Mouse (Mus musculus): ENCODE measurements around the gene Mark2.
"Not testable (repeated sequence)": the region's sequence is repeated elsewhere in the genome, so short reads cannot be mapped to it uniquely, and the experiment has no call there.

Mark2 gene

GRCm38 (mm10) chr19:7341512-7342397, at the start of gene Mark2:
Gene Mark2, minus strand, starts transcription at chr19:7341860.
- in situ Hi-C loops (cut with MboI, MseI): loop anchor here in 1 of 2 experiments (25.0 kb wide), 1 partner anchor 654 kb away; no protein-coding TSS in a partner anchor

GRCm38 (mm10) chr19:7388488-7388887, 46.8 kb upstream of the Mark2 start:
- in situ Hi-C loops (cut with MboI, MseI): loop anchor here in 1 of 2 experiments (10.0 kb wide), 1 partner anchor 56 kb away; no protein-coding TSS in a partner anchor

- in situ Hi-C loops (cut with MboI, MseI): loop anchor here in 1 of 2 experiments (10.0 kb wide), 1 partner anchor 59 kb away; no protein-coding TSS in a partner anchor
Measured at GRCm38 (mm10) chr19:7386042-7386441, 44.4 kb upstream of the Mark2 start.

- in situ Hi-C loops (cut with MboI, MseI): loop anchor here (5.0 to 10.0 kb wide), 2 partner anchors 34 to 62 kb away; partner anchors contain the start of gene 2700081O15Rik (in 1 of the 2)
Measured at GRCm38 (mm10) chr19:7382903-7383865, 41.5 kb upstream of the Mark2 start, which contains the start of gene Spindoc. Gene Spindoc, minus strand, starts transcription at chr19:7382994.

DNA sequence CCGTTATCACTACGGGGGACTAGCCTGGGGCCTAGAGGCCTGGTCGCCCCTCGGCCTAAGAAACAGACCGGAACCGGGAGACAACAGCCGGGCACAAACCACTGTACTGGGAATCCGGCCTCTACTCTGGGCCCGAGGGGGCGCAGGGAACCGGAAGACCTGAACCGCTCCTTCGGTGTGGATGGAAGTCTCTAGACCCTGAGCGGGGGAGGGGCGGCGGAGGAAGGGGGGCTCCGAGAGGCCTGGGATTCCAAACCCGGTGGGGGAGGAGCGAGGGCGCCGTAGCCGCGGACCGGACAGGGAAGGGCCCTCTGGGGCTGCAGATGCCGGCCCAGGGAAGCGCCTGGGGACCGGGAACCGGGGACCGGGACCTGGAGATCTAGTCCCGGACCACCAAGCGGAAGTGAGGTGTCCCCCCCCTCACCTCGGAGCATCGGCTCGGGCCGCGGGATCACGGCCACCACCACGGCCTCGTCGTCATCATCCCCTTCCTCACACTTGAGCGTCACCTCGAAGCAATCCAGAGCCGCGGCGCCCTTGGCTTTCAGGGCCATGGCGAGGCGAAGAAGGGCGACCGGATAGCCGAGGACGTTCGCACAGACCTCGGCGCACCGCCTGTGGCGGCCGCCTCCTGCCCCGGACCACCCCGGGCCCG, 40.7 kb upstream of the Mark2 start:
- in situ Hi-C loops (cut with MboI, MseI): loop anchor here (5.0 to 10.0 kb wide), 2 partner anchors 35 to 62 kb away; partner anchors contain the start of gene 2700081O15Rik (in 1 of the 2)

- in situ Hi-C loops (cut with MboI, MseI): loop anchor here (5.0 to 10.0 kb wide), 2 partner anchors 35 to 63 kb away; partner anchors contain the start of gene 2700081O15Rik (in 1 of the 2)
Measured at GRCm38 (mm10) chr19:7381906-7382247, 40.2 kb upstream of the Mark2 start.

- in situ Hi-C loops (cut with MboI, MseI): no loop called here
Measured at GRCm38 (mm10) chr19:7377639-7378038, 36.0 kb upstream of the Mark2 start.

GRCm38 (mm10) chr19:7374491-7374890, 32.8 kb upstream of the Mark2 start:
- in situ Hi-C loops (cut with MboI, MseI): no loop called here

DNA sequence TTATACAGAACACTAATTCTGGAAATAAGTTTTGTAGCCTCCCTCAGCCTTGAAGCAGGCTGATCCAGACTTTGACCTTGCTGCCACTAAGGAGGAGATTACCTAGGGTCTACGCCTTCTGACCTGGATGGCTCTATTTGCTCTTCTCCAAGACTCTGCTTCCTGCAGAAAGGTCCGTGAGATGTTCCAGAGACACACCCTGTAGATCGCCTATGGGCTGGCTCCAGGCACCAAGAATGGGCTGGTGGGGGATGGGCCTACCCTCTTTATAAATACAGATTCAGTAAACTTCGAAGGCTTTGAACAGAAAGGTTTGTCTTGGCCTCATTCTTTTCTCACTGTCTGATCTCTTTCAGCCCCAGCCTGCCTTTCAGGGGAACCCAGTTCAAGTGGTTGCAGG, 27.8 kb upstream of the Mark2 start:
- in situ Hi-C loops (cut with MboI, MseI): not testable (repeated sequence)

DNA sequence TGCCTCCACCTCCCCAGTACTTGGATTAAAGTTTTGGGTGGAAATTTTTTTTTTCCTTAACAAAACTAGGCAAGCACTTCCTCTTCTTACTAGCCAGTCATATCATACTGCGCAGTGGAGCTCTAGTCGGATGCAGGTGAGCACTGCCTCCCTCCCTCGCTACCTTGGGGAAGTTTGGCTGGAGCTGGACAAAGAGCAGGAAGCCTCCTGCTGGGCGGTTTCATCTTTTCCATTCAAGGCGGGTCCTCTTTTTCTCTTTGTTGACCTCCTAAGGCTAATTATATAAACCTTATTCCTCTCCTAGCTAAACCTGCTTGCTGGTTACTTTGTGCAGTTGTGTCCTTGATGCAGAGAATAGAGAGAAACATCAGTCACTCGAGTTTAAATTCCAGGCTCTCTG, 12.0 kb upstream of the Mark2 start:
- in situ Hi-C loops (cut with MboI, MseI): loop anchor here in 1 of 2 experiments (5.0 kb wide), 1 partner anchor 54 kb away; no protein-coding TSS in a partner anchor

- in situ Hi-C loops (cut with MboI, MseI): loop anchor here in 1 of 2 experiments (5.0 kb wide), 1 partner anchor 54 kb away; no protein-coding TSS in a partner anchor
Measured at GRCm38 (mm10) chr19:7352809-7353495, 11.3 kb upstream of the Mark2 start.

GRCm38 (mm10) chr19:7349993-7350392, 8.3 kb upstream of the Mark2 start:
- in situ Hi-C loops (cut with MboI, MseI): loop anchor here (5.0 to 25.0 kb wide), 5 partner anchors 42 to 663 kb away; no protein-coding TSS in a partner anchor

DNA sequence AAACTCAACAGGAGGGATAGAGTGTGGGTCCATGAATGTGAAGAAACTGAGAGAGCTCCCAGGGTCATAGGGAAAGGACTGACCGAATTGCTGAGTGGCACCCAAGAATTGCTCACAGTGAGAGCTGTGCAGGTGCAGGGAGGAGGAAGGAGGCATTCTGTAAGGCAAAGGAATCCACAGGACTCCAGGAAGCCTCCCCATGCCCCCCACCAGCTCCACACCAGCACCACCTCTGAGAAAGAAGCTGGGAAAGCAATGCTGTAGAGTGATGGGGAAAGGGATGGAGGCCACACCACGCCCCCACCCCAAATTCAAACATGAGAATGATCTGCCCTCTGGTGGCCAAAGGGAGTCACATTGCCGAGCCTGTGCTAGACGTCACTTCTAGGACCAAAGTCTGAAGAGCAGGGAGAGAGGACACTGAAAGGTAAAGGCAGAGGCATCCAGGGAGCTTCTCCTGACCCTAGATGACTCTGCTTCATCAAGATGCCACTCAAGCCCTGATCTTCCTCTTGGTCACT, 3.6 kb upstream of the Mark2 start:
- in situ Hi-C loops (cut with MboI, MseI): loop anchor here in 1 of 2 experiments (5.0 to 25.0 kb wide), 4 partner anchors 47 to 658 kb away; no protein-coding TSS in a partner anchor

DNA sequence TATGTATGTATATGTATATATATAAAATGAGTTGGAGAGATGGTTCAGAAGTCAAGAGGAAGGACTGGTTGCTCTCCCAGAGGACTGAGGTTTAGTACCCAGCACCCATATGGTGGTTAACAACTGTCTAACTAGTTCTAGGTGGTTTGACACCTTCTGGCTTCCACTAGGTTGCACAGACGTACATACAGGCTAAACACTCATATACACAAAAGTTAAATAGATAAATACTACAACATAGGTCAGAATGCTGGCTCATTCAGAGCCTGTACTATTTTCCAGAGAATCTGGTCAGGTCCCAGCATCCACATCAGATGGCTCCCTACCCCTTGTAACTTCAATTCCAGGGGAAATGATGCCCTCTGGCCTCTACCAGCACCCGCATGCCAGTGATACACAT, 986 bp upstream of the Mark2 start:
- in situ Hi-C loops (cut with MboI, MseI): loop anchor here in 1 of 2 experiments (25.0 kb wide), 1 partner anchor 655 kb away; no protein-coding TSS in a partner anchor

DNA sequence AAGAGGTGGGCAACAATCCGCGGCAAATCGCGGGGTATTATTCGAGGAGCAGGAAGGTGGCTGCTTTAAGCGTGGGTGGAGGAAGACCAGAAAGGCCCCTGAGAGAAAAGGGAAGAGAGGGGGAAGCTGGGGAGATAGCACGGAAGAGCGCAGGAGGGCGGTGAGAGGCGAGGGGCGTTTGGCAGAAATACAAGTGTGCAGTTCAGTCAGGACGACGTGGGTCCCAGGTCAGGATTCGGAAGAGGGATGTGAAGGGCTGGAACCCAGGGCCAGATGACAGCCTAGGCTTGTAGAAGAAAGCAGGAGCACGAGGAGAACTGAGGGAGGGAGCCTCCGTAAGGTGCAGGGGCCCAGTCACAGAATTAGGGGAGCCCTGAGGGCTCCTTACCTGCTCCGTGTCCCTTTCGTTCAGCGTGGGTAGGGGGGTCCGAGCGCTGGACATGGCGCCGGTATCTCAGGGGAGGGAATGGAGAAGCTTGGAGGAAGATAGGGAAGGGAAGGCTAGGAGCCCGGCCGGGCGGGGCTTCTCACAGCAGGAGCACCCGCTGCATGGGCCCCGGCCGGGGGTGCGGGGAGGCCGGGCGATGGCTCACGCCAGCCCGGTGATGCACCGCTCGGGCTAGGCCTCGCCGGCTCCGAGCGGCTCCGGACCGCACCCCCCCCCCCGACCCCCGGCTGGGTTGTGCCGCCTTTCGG, 732 bp downstream of the Mark2 start:
- in situ Hi-C loops (cut with MboI, MseI): loop anchor here in 1 of 2 experiments (25.0 kb wide), 1 partner anchor 654 kb away; no protein-coding TSS in a partner anchor

GRCm38 (mm10) chr19:7340371-7340779, 1.3 kb downstream of the Mark2 start:
- in situ Hi-C loops (cut with MboI, MseI): loop anchor here in 1 of 2 experiments (25.0 kb wide), 1 partner anchor 653 kb away; no protein-coding TSS in a partner anchor

DNA sequence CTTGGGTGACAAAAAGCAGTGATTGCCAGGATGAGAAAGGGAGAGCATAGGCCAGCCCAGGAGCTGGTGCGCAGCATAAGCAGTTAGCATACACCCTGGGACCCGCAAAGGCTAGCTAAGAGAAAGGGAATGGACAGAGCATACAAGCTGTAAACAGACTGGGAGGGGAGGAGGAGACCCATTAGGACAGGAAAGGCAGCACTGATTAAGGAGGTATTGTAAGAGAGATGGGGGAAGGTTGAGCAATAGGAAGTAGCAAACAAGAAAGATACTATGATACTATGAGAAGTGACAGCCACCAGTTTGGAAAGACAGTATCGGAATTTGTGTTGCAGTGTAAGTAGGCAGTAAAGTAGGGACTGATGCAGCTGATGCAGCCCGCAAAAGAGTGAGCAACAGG, 1.8 kb downstream of the Mark2 start:
- in situ Hi-C loops (cut with MboI, MseI): loop anchor here (5.0 to 25.0 kb wide), 2 partner anchors 43 to 653 kb away; no protein-coding TSS in a partner anchor

GRCm38 (mm10) chr19:7339026-7339425, 2.6 kb downstream of the Mark2 start:
- in situ Hi-C loops (cut with MboI, MseI): loop anchor here (5.0 to 25.0 kb wide), 2 partner anchors 42 to 652 kb away; no protein-coding TSS in a partner anchor

Data from T-helper 17 cell (primary cell).